Mouse (Mus musculus) fibroblast of lung, adult 2 months (primary cell): ENCODE results near the gene Timm8a1.
A peak's percentile ranks its signal among the peaks of the same experiment; 100 is the strongest.
"Not testable (repeated sequence)": the region's sequence is repeated elsewhere in the genome, so short reads cannot be mapped to it uniquely, and the experiment has no call there.

ENCODE experiments used
- DNase-seq: peaks from one replicate; pipeline ENCODE4 v3.0.0-alpha.2; 2011; ENCODE audit warnings: low read depth

The Timm8a1 gene

DNA sequence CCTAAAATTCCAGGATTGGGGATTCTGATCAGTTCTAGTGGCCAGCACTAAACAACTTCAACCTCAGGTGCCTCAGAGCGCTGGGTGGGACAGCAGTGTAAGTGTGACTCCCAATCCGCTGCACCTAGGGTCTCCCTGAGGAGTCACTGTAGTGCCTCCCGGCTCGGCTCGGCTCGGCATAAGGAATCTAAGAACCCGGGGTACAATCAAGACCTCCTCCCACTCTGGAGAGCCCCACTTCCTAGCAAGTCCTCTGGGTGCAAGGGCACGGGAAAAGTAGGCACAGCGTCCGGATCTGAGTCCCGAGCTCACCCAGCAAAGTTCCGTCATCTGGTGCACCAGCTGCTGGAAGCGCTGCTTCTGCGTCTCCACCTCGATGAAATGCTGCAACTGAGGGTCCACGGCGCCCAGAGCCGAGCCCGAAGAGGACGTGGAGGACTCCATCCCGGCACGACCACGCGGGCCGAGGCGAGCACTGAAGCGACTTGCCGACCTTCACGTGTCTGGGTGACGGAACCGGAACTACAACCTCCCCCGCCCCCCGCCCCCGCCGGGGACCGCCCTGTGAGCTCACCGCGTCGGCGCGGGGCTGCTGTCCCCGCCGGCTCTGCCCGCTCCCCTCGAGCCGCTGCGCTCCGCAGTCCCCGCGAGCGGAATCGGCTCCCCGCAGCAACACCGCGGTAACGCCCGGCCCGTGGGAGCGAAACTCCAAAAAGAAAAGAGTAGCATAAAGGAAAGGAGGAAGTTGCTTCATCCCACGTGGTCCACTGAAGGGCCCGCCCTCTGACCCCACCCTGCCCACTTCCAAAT lies at the start of gene Timm8a1:
TSS of gene Timm8a1 (minus strand) at position 721 of the 810 bp plus-strand sequence.
- no peak for DNase-seq

DNA sequence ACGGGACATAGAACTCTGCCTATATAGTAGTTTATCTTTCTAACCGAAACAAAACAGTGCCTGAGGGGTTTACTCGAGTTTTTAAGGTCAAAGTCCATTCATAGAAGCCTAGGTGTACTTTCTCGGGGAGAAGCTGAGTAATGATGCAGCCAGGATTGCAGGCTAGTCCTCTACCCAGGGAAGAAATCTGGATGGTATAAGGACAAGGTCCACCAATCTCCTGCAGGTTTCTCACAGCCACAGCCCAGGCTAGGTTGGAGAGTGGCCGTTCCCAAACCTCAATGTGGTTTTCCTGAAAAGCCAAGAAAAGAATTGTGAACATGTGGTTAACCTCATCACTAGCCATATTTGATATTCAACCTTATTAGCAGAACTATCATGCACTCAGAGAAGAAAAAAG lies 48.2 kb upstream of the Timm8a1 start:
- DNase-seq = no peak

DNA sequence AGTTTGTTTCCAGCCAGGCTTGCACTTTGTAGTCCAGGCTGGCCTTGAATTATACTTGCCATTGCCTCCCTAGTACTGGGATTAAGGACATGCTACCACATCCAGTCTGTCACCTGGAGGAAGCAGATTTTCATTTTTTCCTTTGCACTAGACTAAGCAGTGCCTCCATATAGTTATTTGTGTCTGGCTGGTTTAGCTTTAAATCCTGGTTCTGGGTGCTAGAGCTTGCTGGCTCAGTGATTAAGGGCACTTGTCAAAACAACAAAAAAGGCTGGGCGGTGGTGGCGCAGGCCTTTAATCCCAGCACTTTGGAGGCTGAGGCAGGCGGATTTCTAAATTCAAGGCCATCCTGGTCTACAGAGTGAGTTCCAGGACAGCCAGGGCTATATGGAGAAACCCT lies 47.3 kb upstream of the Timm8a1 start:
- DNase-seq = no peak

DNA sequence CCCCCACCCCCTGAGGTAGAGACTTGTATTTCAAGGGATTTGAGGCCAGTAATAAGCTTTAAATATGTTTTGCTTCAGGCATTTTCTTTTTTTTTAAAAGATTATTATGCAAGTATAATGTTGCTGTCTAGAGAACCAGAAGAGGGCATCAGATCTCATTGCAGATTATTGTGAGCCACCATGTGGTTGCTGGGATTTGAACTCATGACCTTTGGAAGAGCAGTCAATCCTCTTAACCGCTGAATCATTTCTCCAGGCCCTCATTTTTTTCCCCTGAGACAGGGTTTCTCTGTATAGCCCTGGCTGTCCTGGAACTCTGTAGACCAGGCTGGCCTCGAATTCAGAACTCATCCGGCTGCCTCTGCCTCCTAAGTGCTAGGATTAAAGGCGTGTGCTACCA lies 46.6 kb upstream of the Timm8a1 start:
- DNase-seq = no peak

DNA sequence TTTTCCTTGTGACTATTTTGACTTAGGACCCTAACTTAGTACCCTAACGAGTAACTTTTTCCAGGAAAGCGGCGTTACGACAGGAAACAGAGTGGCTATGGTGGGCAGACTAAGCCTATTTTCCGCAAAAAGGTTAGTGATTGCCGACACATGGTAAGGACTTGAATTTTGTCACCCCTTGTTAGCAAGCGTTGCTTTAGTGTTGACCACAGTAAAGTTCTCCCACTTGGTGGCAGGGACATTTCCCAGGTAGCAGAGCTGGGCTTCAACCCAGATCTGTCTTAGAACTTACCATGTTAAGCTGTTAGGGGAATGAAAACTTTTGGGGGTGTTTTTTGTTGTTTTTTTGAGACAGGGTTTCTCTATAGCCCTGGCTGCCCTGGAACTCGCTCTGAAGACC lies 44.8 kb upstream of the Timm8a1 start:
- DNase-seq = no peak

DNA sequence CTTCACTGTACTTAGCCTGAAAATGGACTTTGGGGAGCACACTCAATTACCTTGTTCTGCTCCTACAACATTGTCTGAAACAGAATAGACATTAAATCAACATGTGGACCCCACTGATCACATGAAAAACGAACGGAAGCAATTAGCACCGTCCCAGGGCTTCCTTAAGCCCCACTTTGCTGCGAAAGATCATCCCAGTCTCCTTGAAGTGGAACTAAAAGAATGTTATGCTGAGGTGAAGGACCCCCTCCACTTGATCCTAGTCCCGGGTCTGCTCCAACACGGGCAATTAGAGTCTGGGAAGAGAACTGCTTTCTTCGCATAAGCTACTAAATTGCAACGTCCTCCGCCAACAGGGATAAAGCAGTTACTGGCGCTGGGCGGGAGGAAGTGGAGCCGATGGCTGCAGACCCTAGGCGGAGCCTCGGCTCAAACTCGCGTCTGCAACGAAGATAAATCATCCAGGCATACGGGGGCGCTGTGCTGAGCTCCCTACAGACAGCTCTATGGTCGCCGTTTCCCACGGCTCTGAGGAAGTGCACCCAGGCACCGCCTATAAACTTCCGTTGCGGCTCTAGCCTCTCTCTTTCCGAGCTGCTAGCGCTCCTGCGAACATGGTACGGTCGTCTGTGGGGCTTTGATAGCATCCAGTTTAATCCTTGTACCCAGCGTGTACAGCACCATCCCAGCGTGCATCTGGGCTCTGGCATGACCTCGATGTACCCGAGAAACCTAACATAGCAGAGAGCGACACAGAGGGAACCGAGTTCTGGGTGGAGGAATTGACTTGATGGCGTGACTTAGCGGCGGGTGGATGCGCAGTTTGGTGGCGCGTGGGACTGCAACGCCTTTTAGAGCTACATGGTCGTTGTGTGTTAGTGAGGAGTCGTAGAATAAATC lies 43.7 kb upstream of the Timm8a1 start, which contains the start of gene Rpl36a:
TSS of gene Rpl36a (plus strand) at position 552 of the 900 bp plus-strand sequence.
- peak; percentile 73 for DNase-seq

DNA sequence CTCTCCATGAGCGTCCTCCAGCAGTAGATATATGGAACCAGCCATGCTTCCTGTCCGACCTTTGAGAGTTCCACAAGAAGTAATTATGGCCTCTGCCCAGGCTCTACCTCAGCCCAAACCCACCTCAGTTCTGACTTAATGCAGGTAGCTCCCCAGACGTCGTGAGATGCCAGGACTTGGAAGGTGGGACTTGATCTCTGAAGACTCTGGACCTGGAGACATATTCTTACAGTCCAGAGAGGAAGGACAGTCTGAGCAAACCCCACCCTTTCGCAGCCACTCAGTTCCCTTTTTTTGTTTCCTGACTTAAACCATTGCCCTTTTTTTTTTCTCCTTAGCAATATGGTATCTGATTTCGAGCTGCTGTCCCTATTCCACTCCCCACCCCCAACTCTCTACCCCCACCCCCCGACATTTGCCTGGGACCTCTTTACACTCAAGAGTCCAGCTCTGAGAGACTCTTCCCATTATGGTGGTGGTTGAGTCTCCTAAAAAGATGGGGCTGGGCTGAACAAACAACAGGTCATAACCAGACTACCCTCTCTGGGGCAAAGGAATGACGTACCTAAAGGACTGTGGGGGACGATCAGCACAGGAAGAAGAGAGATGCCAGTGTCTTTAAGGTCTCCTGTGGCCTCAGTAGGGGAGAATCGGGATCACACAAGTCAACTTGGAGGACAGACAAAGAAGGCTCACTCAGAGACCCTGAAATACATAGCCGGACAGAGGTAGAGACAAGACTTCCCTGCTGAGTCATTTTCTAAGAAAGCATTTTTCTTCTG lies 41.4 kb upstream of the Timm8a1 start, which contains the start of gene Btk:
TSS of gene Btk (minus strand) at position 683 of the 782 bp plus-strand sequence.
- no peak for DNase-seq

DNA sequence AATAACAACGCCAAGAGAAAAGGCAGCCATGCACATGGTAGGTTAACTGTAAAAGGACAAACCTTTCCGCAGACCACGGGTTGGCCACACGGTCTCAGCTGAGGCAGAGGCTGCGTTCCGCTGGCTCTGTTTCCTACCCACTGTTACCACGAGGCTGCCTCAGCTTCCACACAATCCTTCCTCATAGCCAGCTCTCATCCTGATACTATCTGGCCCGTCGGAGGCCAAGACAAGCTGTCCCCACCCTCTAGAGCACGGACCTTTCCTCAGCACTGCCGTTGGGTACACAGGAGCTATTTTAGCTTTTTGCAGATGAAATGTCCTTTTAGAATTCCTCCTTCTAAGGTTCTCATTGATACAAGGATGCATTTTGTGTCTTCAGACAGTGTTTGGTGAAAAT lies 40.6 kb upstream of the Timm8a1 start:
- DNase-seq = no peak

DNA sequence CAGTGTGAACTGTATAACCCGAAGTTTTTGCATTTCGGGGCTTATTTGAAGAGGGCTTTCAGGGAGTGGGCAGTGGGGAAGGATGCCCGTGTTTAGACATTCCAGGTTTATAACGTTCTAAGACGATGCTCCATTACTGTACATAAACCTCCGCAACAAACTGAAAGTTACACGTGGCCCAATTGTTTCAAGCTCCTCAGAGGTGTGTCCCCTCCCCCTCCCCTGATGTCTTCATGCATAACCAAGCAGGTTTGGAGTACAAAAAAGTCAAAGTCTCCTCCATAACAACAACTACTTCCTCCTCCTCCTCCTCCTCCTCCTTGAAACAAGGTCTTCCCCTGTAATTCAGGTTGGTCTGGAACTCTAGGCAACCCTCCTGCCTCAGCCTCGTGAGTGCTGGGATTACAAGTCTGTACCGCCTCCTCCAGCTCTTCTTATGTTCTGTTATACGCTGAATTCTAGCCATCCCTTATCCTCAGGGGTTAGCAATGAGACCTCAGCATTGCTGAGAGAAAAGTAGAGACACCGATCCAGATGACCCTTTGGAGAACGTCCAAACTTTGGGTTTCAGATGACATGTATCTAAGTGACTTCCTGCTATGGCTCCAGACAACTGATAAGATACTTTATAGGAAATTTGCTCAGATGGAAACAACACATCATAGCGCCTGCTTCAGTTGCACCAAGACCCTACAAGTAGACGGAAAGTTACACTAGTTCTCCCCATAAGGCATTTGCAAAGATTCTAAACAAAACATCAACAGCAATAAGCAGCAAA lies 39.1 kb upstream of the Timm8a1 start:
- DNase-seq = no peak

DNA sequence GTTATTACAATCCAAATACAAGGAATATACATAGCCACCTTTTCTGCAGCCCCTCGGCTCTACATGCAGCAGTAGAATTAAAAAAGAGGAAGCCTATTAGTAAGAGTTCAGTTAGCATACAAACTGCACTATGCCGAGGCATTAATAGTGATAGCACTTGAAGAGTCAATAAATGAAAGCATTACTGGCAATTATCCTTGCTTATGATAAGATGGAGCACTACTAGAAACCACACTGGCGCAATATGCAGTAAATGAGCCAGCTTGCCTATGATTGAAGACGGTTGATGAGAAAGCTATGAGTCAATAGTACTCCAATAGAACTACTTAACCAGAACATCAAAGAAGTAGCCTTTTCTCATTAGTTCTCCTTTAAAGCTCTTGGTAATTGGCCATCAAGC lies 36.2 kb upstream of the Timm8a1 start:
- no peak for DNase-seq

DNA sequence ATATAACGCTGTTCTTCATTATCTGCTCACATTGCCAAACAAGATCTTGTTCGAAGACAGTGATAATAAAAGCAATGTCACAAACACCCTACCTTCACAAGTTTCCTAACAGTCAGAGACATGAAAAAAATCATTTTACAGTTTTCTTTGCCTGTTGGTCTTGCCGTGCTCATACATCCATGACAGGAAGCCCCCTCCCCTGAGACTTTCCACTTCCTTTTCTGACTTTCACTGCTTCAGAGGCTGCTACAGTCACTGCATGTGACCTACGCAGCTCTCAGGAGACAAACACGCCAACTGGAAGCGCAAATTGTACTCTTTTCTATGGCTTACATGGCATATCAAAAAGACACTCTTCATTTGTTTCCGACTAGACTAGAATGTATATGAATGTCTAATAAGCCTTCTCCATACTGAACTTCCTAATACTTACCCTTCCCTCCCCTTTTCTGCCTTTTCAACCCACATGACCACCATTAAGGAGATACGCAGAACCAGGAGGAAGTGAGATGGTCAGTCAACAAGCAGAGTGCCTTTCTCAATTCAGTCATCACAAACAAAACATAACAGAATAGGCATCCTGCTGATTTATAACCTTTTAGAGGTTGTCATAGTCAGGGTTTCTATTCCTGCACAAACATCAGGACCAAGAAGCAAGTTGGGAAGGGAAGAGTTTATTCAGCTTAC lies 25.0 kb upstream of the Timm8a1 start:
- no peak for DNase-seq

DNA sequence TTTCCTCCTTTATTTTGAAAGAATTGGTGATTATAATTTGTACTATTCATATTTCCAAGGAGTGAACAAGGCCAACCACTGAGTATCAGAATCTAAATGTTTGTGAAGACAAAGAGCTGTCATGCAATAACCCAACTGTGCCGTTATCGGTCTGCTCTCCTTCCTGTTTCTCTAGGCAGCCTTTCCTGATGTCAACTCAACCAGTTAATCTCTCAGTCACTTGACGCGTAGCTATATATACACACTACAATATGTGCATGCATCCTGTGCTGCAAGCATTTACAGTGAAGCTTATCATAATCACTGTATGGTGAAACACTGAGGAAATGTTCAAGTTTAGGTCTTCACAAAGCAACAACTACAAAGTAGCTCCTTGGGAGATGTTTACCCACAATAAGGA lies 22.7 kb upstream of the Timm8a1 start:
- no peak for DNase-seq

DNA sequence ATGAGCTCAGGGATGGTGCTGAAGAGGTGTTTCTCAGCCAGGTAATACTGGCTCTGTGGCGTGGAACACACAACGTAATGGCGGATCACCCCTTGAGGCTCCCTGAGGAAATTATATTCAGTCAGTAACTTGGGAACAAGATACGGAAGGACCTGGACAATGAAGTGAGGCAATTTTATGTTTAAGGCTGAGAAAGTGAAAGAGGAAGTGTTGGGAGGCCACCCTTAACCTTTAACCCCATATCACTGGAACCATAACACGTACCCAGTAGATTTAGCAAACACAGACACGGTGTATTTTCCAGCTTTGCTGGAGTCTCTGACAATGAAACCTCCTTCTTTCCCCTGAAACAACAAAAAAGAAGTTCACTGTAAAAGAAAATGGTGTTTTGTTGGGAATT lies 12.8 kb upstream of the Timm8a1 start:
- DNase-seq = no peak

DNA sequence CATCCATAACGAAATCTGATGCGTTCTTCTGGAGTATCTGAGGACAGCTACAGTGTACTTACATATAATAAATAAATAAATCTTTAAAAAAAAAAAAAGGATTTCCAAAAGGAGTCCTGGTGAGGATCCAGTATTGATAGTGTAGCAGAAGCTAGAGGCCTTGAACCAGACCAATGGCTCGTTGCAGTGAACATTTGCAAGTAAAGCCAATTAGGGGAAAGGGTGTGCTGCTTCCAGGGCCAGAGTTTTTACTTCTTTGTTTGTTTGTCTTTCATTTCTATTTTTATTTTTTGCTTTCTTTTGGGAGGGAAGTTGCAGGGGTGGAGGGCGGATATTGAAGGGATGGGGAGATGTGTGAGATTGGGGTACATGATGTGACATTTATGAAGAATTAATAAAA lies 11.7 kb upstream of the Timm8a1 start:
- no peak for DNase-seq

DNA sequence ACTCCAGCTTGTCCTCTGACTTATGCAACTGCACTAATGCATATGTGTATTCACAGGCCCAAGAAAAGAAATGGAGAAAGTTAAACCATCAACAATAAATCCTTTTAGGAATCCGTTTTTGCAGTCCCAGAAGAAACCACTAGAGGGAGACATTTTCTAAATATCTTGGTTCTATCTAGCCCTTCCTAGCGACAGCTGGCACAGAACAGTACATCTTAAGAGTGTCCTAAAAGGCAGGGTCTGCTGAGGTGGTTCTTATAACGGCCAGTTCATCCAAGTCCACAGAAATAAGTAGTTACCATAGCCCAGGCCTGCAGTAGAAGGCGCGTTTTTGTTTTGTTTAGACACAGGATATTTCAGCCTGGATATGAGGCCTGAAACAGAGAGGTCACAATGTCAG lies 9.2 kb upstream of the Timm8a1 start:
- no peak for DNase-seq

DNA sequence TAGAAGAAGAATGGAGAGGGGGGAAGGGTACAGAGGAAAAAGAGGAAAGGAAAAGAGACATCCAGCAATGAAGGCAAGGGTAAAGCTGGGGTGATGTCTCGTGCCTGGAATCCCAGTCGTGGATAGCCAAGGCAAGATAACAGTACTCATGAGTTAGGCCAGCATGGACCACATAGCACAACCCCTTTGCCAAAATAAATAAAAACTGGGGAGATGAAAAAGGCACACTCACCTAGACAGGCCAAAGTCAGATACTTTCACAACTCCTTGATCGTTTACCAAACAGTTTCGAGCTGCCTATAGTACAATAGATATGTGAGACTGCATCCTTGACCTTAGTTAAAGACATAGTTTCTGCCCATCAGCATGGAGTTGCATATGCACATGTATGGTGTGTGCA lies 5.7 kb upstream of the Timm8a1 start:
- DNase-seq = no peak

DNA sequence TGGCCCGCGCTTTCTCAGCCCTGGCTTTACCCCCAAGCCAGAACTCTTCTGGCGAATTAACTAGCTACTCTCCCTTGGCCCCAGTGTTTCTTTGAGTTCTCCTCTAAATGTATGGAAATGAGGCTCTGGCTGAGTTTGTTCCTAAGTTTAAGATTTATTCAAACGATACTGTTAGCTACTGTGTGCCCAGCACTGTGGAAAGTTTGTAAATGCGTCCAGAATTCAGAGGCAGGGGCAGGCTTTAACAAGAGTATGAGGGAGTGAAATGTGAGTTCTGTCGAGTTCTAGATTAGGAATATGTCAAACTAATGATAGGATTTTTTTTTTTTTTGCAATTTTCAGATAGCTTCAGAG lies 267 bp upstream of the Timm8a1 start:
- DNase-seq = no peak

DNA sequence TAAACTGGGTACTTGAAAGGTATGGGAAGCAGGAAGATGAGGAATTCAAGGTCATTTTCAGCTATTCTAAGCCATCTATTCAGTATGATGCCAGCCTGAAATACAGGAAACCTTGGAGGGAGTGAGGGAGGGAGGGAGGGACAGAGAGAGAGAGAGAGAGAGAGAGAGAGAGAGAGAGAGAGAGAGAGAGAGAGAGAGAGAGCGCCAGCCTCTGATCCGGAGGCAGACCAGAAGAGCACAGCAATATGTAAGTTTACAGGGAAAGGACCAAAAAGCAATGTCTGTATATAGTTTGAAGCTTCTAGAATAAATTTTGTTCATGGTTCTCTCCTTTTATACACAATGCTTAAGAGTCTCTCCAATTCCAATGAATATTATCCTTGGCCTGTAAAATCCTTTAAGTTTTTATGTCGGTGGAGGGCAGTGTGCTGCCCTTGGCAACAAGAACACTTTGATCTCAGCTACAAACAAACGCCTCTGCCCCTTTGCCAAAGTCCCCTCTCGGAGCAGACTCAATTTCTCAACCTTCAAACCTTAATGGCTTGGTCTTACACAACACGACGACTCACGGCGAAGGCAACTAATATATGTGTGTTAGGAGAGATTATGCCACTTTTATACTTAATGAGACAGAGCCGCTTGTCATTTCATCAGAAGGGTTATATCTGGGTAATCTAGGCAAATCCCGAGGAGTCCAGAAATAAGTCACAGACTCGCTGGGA lies 1.1 kb downstream of the Timm8a1 start:
- DNase-seq = no peak

DNA sequence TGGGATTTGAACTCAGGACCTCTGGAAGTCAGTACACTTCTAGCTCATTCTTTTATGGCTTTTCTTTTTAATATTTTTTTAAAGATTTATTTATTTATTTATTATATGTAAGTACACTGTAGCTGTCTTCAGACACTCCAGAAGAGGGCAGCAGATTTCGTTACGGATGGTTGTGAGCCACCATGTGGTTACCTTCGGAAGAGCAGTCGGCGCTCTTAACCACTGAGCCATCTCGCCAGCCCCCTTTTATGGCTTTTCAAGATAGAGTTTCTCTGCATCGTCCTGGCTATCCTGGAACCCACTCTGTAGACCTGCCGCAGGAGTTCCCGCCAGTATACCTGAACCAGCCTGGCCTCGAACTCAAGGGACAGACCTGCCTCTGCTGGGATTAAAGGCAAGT lies 1.9 kb downstream of the Timm8a1 start:
- DNase-seq = not testable (repeated sequence)

DNA sequence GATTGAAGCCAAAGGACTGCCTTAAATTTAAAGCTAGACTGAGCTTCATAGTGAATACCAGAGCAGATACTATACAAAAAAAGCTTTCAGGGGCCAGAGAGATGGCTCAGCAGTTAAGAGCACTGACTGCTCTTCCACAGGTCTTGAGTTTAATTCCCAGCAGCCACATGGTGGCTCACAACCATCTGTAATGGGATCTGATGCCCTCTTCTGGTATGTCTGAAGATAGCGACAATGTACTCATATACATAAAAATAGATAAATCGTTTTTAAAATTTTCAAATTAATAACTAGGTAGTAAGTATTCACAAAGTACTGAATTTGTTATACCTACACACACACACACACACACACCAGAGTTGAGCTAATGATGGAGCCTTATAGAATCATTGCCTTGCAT lies 8.3 kb downstream of the Timm8a1 start:
- DNase-seq = no peak
